Mouse (Mus musculus) brain, adult 10 weeks (tissue): ENCODE measurements around the gene Irak3. TPM values are rescaled to one million over a fixed set of nuclear protein-coding genes. Genes with fewer than 3 reads are reported as not detected.

ENCODE experiments used
- polyA plus RNA-seq: library from polyadenylated mRNA; stranded (reverse); fragments of 350-450 nt; fragmentation: Illumina TruSeq; extraction: RNeasy Lipid Tissue Mini Kit (QIAGEN cat#74804); gene quantifications from one replicate; pipeline ENCODE4 v1.2.3, GENCODE M21; 2015; ENCODE audit warnings: low read depth, low replicate concordance

Irak3 gene
- polyA plus RNA-seq = 0.89 TPM

DNA sequence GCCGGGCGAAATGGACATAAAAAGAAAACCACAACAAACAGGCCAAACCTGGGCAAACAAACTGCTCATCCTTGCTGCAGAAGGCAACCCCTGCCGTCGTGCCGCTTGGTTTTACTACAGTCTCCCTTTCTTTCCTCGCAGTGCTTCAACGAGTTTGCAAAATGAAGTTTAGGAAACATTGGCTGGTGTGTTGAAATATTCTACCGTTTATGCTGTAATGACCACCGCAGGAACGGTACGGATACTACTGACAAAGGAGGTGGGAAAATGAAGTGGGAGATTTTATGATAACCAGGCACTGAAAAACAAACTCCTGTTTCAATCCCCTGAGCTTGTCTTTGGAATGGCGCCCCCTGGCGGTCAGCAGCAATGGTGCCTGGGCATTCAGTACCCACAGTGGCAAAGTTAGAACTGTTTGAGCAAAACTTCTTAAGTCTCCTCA is at the start of gene Irak3:
TSS of gene Irak3 (minus strand) at position 170 of the 442 bp plus-strand sequence.

GRCm38 (mm10) chr10:120226871-120227661 is 25.1 kb upstream of the Irak3 start, which contains the start of gene Llph:
TSS of gene Llph (plus strand) at chr10:120227070.

DNA sequence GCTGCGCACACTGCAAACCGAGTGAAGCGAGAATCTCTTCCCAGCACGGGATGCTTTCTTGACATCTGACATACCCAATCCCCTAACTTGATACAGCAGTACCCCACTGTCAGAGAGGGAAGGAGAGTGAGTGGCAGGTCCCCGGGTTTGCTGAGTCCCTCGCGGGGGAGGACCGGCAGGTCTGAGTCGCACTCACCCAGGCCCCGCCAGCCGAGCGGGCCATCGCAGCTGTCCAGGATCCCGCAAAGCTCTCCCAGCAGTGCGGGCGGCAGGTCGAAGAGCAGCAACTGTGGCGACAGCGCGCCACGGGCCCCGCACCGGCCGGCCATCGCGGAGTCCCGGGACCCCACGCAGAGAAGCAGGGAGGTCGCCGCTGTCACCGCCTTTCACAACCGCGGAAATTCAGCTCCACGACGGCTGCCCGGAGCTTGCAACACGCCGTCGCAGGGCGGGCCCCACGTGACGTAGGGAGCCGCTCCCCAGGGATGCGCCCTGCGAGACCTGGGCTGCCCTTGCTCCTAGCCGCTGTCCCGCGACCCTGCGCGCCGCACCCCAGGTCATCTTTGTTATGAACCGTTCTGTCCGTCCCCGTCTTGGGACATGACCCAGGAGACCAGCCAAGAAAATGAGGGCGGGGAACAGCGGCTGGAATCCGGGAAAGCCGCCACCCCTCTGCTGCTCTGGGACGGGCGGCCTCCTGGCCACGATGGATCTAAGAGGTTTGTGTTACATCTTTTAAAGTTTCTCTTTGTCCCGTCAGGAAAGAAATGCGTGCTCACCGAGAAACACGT is 604 bp downstream of the Irak3 start, which contains the start of gene Tmbim4:
TSS of gene Tmbim4 (plus strand) at position 460 of the 791 bp plus-strand sequence.

GRCm38 (mm10) chr10:120112507-120113396 is 89.2 kb downstream of the Irak3 start, which contains the start of gene Helb:
TSS of gene Helb (minus strand) at chr10:120112987.

Other genes starting within 250 kb of the Irak3 start
- 2.5 TPM for gene Helb, start 89.1 kb downstream of the Irak3 start, polyA plus RNA-seq
- gene Tmbim4, start 540 bp downstream of the Irak3 start, polyA plus RNA-seq = 82.4 TPM
- 45.5 TPM for gene Llph, start 24.9 kb upstream of the Irak3 start, polyA plus RNA-seq